Mouse (Mus musculus): ENCODE measurements around the gene Slc22a21. TPM values are rescaled to one million over a fixed set of nuclear protein-coding genes. Genes with fewer than 3 reads are reported as not detected.
"Not testable (repeated sequence)": the region's sequence is repeated elsewhere in the genome, so short reads cannot be mapped to it uniquely, and the experiment has no call there.

The Slc22a21 gene
- total RNA-seq (2021) = under 1 TPM; 0.67 to 0.99 TPM
- long read RNA-seq, experiment 1 = 0 reads
- long read RNA-seq, experiment 2 = 0 reads

DNA sequence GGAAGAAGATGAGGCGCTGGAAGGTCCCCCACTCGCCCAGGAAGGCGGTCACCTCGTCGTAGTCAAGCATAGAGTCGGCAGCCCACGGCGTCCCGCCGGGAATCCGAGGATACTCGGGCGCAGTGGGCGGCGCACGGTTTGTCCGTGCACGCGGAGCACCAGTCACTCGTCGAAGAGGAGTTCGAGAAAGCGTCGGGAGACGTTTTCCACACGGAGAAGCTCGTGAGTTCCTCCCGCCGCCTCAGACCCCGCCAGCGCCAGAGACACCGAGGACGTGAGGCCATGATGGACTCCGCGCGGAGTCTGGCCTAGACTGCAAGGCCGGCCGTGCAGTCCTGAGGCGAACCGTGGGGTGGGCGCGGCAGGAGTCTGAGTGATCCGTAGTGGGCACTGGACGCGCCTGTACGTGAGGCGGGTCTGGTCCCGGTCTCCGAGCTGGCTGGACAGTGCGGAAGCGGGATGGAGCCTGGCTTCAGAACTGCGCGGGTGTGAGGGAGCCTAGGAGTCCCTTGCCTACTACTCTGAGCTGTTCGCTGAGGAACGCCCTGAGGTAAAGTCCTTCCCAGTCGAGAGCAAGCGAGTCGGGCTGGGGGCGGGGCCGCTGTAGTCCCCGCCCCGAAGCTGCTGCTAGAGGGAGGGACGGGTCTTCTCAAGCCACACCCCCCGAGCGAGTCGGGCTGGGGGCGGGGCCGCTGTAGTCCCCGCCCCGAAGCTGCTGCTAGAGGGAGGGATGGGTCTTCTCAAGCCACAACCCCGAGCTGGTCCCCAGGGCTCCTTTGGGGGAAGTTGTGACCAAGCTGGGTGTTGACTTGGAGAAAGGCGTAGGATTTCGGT lies at the start of gene Slc22a21:
Gene Slc22a21 (minus strand): TSS at position 545 of the 834 bp plus-strand sequence.
- peak; percentile 65 to 67 for DNase-seq
- intact Hi-C loops (cut with DNase I) = no loop called here

DNA sequence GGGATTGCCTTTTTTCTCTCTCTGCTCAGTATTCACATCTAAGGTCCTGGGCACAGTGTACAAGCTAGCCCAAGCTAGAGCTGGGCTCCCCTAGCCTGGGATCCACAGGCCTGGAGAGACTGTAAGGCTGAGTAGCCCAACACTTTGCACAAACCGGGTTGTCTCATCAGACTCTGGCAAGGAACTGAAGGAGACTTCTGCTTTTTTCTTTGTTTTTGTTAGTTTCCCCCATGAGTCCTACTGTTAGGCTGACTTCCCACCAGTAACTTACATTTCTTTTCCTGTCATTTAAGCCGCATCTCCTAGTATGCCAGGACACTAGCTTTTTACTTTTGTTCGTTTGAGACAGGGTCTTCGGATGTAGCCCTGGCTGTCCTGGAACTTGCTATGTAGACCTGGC lies 48.9 kb upstream of the Slc22a21 start:
- no peak for DNase-seq
- intact Hi-C loops (cut with DNase I) = no loop called here

GRCm38 (mm10) chr11:54028044-54028951 lies 48.2 kb upstream of the Slc22a21 start, which contains the start of gene Slc22a4:
TSS of gene Slc22a4 (minus strand) at chr11:54028090.
- DNase-seq = peak; percentile 79
- intact Hi-C loops (cut with DNase I) = no loop called here

GRCm38 (mm10) chr11:54027131-54028043 lies 47.3 kb upstream of the Slc22a21 start:
- DNase-seq = no peak
- intact Hi-C loops (cut with DNase I) = no loop called here

DNA sequence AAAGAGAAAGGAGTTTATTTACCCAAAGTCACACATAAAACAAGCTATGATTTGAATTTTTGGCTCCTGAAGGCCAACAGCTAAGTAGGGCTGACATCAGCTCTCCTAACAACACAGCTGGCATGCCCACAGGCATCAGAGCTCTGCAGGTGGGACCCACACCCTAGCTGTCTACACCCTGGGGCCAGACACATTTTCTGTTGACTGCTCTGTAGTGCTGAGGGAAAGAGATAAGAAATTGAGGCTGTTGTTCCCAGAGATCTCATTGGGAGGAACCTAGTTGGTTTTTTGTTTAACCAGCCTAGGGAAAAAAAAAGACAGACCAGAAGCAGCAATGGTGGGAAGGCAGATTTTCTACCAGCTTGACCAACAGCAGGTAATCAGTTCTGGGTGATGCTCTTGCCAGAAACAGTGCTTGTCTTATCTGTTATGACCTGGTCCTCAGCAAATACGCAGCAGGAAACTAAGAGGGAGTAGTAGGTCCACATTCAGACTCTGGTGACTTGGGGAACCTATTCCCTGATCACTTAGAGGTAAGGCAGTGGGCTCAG lies 46.4 kb upstream of the Slc22a21 start:
- DNase-seq = no peak
- intact Hi-C loops (cut with DNase I) = no loop called here

GRCm38 (mm10) chr11:54021396-54022093 lies 41.4 kb upstream of the Slc22a21 start:
- no peak for DNase-seq
- intact Hi-C loops (cut with DNase I) = no loop called here

DNA sequence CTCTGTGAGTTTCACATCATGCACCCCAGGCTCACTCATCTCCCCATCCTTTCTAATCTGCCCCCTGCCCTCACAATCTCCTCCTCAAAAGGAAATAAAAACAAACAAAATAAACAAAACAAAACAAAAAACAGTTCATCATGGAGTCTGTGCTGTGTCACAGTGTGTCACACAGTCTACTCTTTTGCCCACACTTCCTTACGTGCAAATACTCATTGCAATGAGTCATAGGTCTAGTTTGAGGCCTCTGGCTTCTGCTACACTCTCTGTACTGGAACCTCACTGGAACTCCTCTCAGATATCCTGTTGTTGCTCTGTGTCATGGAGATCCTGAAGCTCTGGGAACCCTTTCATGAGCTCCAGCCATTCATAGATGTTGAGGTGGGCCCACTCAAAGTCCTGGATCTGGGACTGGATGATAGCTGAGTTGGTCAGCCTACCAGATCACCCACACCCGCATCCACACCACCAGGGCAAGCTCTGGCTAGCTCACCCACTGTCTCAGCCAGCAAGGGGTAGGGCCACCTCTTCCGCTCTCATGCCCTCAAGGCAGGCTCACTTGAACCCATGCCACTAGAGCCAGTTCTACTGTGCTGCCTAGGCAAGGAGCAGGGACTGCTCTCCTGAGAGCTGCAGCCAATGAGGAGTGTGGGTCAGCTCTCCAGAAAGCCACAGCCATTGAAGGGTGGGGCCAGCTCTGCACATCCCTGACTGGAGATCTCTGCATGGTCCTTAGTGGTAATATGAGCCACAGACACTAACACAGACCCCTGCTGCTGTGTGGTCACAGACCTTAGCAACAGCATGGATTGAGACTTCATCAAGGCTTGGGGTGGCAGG lies 39.0 kb upstream of the Slc22a21 start:
- intact Hi-C loops (cut with DNase I) = no loop called here
- DNase-seq = no peak

GRCm38 (mm10) chr11:54017596-54017995 lies 37.5 kb upstream of the Slc22a21 start:
- intact Hi-C loops (cut with DNase I) = no loop called here
- DNase-seq = no peak

DNA sequence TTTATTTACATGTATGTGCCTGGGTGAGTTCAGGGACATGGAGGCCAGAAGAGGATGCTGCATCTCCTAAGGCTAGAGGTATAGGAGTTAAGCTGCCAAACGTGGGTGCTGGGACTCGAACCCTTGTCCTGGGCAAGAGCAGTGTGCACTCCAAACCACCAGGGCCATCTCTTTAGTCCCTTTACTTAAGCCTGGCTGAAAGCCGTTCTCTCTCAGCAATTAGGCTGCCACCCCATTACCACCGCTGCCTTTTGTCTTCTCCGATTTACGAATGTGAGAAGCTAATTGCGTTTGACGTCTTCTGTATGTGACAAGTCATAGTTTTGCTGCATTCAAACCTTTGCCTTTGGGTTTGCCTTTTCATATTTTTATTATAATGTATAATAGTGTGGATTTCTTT lies 35.9 kb upstream of the Slc22a21 start:
- intact Hi-C loops (cut with DNase I) = no loop called here

DNA sequence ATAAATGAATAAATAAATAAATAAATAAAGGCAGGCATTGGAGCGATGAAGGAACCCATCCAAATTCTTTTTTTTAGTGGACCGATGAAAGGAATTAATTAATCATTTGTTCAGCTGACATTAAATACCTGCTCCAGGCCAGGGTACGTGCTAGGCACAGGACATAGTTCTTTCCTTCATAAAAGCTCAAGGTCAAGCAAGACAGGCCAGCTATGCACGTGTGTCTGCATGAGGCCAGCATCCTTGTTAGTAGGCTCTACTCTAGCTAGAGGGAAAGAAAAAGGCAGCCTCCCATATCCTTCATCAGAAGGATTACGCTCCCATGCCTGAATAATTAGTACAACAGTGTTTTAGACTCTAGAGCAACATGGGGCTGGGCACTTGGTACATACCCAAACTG lies 32.8 kb upstream of the Slc22a21 start:
- no peak for DNase-seq
- intact Hi-C loops (cut with DNase I) = no loop called here

More for the DNA sequence above, 35.9 kb upstream of the Slc22a21 start:
- DNase-seq = no peak

DNA sequence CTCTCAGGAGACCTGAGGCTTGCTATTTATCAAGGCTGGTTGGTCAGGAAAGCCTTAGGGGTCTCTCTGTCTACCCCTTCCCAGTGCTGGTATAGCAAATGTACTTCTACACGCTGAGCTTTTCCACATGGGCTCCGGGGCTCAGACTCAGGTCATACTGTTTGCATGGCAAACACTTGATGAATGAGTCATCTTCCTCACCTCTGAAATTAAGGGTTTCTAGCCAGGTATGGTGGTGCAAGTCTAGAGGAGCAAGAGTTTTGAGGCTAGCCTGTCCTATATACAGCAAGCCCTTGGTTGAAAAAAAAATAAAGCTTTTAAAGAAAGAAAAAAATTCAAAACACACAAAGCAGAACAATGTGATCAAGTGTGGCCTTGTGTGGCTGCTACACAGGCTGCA lies 31.1 kb upstream of the Slc22a21 start:
- intact Hi-C loops (cut with DNase I) = no loop called here
- DNase-seq = no peak

- intact Hi-C loops (cut with DNase I) = no loop called here
- peak in 1 of 2 experiments; percentile 17 for DNase-seq
Measured at GRCm38 (mm10) chr11:54008416-54008920, 28.3 kb upstream of the Slc22a21 start.

- no peak for DNase-seq
- intact Hi-C loops (cut with DNase I) = no loop called here
Measured at GRCm38 (mm10) chr11:54007717-54008116, 27.6 kb upstream of the Slc22a21 start.

- peak; percentile 62 to 64 for DNase-seq
- intact Hi-C loops (cut with DNase I) = no loop called here
Measured at GRCm38 (mm10) chr11:54006901-54007300, 26.8 kb upstream of the Slc22a21 start.

DNA sequence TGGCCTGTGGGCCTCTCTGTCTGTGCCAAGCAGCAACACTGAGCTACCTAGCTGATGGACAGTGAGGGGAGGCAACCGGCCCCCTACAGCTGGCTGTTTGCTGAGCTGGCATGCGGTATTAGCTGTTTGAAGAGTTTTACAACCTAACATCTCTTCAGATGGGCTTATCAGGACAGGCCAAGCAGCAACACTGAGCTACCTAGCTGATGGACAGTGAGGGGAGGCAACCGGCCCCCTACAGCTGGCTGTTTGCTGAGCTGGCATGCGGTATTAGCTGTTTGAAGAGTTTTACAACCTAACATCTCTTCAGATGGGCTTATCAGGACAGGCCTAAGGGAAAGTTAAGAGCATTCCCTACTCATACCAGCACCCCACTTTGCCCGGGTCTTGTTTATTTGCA lies 26.2 kb upstream of the Slc22a21 start:
- intact Hi-C loops (cut with DNase I); DNase-seq: not testable (repeated sequence)

DNA sequence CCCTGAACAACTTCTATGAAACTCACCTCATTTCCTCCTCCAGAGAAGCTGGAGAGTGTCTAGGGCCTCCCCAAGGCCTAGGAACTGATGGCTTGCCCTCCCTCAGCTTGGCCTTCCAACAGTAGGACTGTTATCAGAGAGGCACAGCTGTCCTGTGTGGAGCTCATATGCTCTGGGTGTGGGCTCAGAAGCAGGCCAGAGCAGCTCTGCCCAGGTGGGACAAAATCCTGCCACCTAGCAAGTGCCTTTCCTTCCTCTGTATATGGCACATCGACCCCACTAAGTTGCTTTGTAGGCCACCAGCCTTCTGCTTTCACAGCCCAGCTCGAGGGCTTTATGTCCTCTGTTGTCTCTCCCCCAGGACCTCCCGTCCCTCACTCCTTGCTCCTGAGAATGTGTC lies 24.6 kb upstream of the Slc22a21 start:
- no peak for DNase-seq
- intact Hi-C loops (cut with DNase I) = loop anchor here (5.0 kb wide), 1 partner anchor 72 kb away; no protein-coding TSS in a partner anchor

DNA sequence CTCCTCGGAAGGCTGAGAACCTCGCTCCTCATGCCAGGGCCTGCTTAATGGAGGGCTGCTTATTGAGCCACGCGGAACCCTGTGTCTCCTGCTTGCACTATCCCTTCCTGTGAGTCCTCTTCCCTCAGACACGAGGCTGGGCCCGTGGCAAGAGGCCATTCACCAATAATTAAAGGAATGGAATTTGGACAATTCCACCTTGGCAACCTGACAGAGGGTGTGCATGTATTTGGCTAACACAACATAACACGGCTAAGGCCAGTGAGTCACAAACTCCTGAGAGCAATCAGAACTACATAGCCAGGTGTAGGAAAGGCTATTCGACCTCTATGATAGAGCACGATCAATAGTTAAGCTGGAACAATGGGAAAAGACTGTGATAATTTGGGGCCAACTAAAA lies 24.1 kb upstream of the Slc22a21 start:
- intact Hi-C loops (cut with DNase I) = loop anchor here (5.0 kb wide), 1 partner anchor 72 kb away; no protein-coding TSS in a partner anchor
- DNase-seq = no peak

Data from gastrocnemius, postnatal 36 days (tissue).